Mouse (Mus musculus): ENCODE data around the gene Plekho2.

- TF ChIP-seq POLR2A (IDR thresholded peaks at IDR 0.05; ENCODE audit: control insufficient read depth, low read depth, low read length) = no peak
- no peak for TF ChIP-seq CTCF (IDR thresholded peaks at IDR 0.05; ENCODE audit: control insufficient read depth, insufficient read depth, insufficient replicate concordance, low read depth, low read length)
Measured at GRCm38 (mm10) chr9:65532986-65533385, 46.9 kb downstream of the Plekho2 start.

Measured in testis, adult 2 months (tissue).